Mouse (Mus musculus) neural tube, embryonic 12.5 days (tissue): Measurements from ENCODE around the gene Adcy10. TPM values are rescaled to one million over a fixed set of nuclear protein-coding genes. Genes with fewer than 3 reads are reported as not detected.

Experiments used
- ATAC-seq: fragments of 200-750 bp; cut with Nextera tagmentation; 2 replicates; pipeline ENCODE4 v1.8.0; 2017; ENCODE audit warnings: low read depth, mild to moderate bottlenecking, moderate TSS enrichment, moderate library complexity; ENCODE audit not compliant: low FRiP score
- H3K27ac ChIP-seq: fragments of 300-500 bp; sonication (generic); 2 replicates; pipeline ENCODE4 v1.5.1; 2016
- H3K27me3 ChIP-seq: fragments of 300-500 bp; sonication (generic); replicated peaks from 2 replicates; pipeline ENCODE4 v1.6.1; 2016; ENCODE audit warnings: mild to moderate bottlenecking
- H3K36me3 ChIP-seq: fragments of 300-500 bp; sonication (generic); 2 replicates; pipeline ENCODE4 v1.6.1; 2016; ENCODE audit warnings: mild to moderate bottlenecking
- H3K4me1 ChIP-seq: fragments of 300-500 bp; sonication (generic); 2 replicates; pipeline ENCODE4 v1.6.1; 2016
- H3K4me2 ChIP-seq: fragments of 300-500 bp; sonication (generic); replicated peaks from 2 replicates; pipeline ENCODE4 v1.6.1; 2016; ENCODE audit warnings: mild to moderate bottlenecking
- H3K4me3 ChIP-seq: fragments of 300-500 bp; sonication (generic); 2 replicates; pipeline ENCODE4 v1.5.1; 2016
- H3K9ac ChIP-seq: fragments of 300-500 bp; sonication (generic); 2 replicates; pipeline ENCODE4 v1.6.1; 2016; ENCODE audit warnings: mild to moderate bottlenecking
- H3K9me3 ChIP-seq: fragments of 300-500 bp; sonication (generic); 2 replicates; pipeline ENCODE4 v1.6.1; 2016; ENCODE audit warnings: mild to moderate bottlenecking
- WGBS: fragments of 180-500 bp; shearing (Covaris S2); methylation state at CpG from one replicate; pipeline ENCODE4 v1.1.7; 2016; 5-methylcytosine and 5-hydroxymethylcytosine counted together
- polyA plus RNA-seq: library from polyadenylated mRNA; unstranded; fragments of >200 nt; fragmentation: Nextera tagmentation; extraction: Ambion mirVana; gene quantifications from 2 replicates; pipeline ENCODE4 v1.2.1, GENCODE M21; 2016

Gene Adcy10
- 0.09 and 0.25 TPM in 2 replicates for polyA plus RNA-seq

DNA sequence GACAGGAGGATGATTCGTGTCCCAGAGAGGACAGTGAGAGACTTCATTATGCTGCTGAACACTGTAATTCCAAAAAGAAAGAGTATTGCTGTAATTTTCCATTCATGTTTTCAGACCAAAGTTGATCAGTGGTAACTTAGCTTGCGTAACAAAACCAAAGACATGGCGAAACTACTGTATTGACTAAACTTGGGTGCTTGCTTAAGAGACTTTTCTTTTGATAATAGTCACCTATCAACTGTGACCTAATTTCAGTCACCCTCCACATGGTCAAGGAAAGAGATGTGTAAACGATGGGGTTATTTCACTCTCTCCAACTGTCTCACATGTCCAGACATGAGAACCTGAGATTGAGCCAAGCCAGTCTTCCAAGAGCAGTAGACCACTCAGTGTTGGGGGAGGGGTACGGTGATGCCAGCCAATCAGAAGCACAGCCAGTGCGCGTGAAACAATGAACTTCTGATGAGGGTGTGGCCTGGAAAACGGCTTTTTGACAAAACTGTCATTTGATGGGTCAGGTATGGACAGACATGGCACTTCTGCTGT lies at the start of gene Adcy10:
TSS of gene Adcy10 (plus strand) at position 496 of the 546 bp plus-strand sequence.
- no peak within 1 kb of the TSS for H3K9ac ChIP-seq
- no peaks in the 10 kb centered on the region for H3K4me1 ChIP-seq
- H3K9me3 ChIP-seq = no peaks in the 10 kb centered on the region
- WGBS = 94% methylated on average over 8 of the region's 8 CpGs
- peaks cover 6% of the 10 kb centered on the region; the same call in 1 of the 2 replicates for H3K36me3 ChIP-seq
- no peaks in the 10 kb centered on the region for H3K27me3 ChIP-seq
- no peak for ATAC-seq
- no peak within 1 kb of the TSS for H3K4me2 ChIP-seq
- H3K27ac ChIP-seq = no peak within 1 kb of the TSS
- no peak within 1 kb of the TSS for H3K4me3 ChIP-seq

DNA sequence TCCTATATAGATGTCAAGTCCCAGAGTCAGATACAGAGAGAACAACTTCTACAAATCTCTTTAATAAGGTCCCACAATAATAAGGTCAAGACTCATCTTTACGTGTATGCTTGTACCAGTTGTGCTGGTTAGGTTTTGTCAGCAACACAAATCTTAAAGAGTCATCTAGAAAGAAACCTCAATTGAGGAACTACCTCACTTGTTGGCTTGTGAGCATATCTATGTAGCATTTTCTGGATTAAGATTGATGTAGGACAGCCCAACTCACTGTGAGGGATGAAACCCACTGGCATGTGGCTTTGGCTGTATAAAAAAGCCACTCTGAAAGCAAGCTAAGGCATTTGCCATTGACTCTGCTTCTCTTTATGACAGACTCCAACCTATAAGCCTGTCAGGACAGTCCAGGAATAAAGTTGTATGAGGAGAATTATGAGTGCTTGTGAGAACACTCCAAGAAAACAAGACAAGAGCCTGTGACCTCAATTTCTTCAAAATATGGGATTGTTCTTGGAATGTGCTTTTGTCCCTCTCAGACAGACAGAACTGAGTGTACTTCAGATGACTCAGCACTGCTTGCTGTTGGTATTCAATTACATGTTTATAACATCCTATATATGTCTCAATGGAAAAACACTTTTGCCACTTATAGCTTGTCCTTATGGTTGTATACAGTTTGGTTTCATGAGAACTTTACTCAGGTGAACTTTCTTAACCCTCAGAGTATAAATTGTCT lies 46.5 kb upstream of the Adcy10 start:
- H3K9ac ChIP-seq = no peak overlapping the region
- H3K9me3 ChIP-seq = no peaks in the 10 kb centered on the region
- no peak overlapping the region for H3K27ac ChIP-seq
- 93% methylated on average over 1 of the region's 1 CpGs for WGBS
- no peak for ATAC-seq
- no peak overlapping the region for H3K4me3 ChIP-seq
- H3K36me3 ChIP-seq = no peaks in the 10 kb centered on the region; the same call in 1 of the 2 replicates
- no peaks in the 10 kb centered on the region for H3K27me3 ChIP-seq
- no peak overlapping the region for H3K4me2 ChIP-seq
- H3K4me1 ChIP-seq = no peaks in the 10 kb centered on the region

DNA sequence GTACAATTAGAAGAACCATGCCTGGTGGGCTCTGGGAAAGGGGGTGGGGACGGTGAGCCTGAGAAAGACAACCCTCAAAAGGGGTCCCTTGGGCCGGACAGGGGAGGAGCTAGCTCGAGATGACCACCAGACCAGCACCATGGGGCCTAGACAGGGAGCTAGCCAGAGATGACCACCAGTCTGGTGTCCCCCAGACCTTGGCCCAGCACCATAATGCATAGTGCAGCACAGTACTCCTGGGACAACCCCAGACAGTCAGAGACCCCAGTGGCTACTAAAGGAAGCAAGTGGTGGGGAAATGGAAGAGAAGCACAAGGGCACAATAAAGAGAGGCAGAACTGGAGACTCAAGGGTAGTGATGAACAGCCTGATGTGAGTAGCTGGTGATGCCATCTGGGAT lies 44.2 kb upstream of the Adcy10 start:
- no peak overlapping the region for H3K27ac ChIP-seq
- H3K4me1 ChIP-seq = no peaks in the 10 kb centered on the region
- no peak overlapping the region for H3K4me2 ChIP-seq
- H3K9ac ChIP-seq = no peak overlapping the region
- no peaks in the 10 kb centered on the region for H3K27me3 ChIP-seq
- ATAC-seq = no peak
- no peaks in the 10 kb centered on the region for H3K9me3 ChIP-seq
- H3K4me3 ChIP-seq = no peak overlapping the region
- H3K36me3 ChIP-seq = no peaks in the 10 kb centered on the region
- 73% methylated on average over 3 of the region's 3 CpGs for WGBS

DNA sequence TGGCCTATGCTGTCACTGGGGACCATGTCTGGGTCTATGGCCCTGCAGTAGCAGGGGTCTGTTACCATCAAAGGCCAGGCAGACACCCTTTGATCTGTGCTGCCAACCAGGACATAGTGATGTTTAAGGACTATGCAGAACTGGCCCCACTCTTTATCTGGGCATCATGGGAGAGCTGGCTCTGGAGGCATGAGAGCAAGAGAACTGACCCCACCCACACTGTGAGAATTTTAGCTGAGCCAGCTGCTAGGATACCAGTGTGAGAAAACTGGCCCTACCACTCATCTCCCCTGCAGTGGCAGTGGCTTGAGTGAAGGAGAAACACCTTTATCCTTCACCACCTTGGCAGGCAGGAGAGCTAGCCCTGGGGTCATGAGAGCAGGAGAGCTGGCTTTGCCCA lies 43.8 kb upstream of the Adcy10 start:
- H3K27me3 ChIP-seq = no peaks in the 10 kb centered on the region
- H3K4me2 ChIP-seq = no peak overlapping the region
- no peak overlapping the region for H3K4me3 ChIP-seq
- H3K27ac ChIP-seq = no peak overlapping the region
- no peaks in the 10 kb centered on the region for H3K9me3 ChIP-seq
- H3K4me1 ChIP-seq = no peaks in the 10 kb centered on the region
- no peak overlapping the region for H3K9ac ChIP-seq
- no peak for ATAC-seq
- no peaks in the 10 kb centered on the region for H3K36me3 ChIP-seq

DNA sequence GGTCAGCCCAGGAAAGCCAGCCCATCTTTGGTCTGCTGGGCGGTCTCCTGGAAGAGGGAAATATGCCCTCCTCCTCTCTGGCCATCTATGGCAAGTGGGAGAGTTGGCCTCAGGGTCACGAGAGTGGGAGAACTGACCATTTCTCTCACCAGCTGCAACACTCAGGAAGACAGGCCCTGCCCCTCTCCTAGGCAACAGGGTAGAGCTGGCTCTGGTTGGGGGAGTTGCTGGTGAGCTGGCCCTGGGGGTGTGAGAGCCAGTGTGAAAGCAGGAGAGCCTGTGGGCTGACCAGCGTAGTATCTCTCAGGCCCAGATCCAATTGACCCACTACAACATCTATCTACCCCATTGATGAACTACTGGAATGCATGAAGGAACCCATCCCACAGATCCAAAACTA lies 43.3 kb upstream of the Adcy10 start:
- no peaks in the 10 kb centered on the region for H3K36me3 ChIP-seq
- 88% methylated on average over 3 of the region's 3 CpGs for WGBS
- H3K9ac ChIP-seq = no peak overlapping the region
- H3K9me3 ChIP-seq = no peaks in the 10 kb centered on the region
- H3K27me3 ChIP-seq = no peaks in the 10 kb centered on the region
- no peak overlapping the region for H3K4me3 ChIP-seq
- no peak for ATAC-seq
- H3K4me1 ChIP-seq = no peaks in the 10 kb centered on the region
- no peak overlapping the region for H3K4me2 ChIP-seq
- H3K27ac ChIP-seq = no peak overlapping the region

DNA sequence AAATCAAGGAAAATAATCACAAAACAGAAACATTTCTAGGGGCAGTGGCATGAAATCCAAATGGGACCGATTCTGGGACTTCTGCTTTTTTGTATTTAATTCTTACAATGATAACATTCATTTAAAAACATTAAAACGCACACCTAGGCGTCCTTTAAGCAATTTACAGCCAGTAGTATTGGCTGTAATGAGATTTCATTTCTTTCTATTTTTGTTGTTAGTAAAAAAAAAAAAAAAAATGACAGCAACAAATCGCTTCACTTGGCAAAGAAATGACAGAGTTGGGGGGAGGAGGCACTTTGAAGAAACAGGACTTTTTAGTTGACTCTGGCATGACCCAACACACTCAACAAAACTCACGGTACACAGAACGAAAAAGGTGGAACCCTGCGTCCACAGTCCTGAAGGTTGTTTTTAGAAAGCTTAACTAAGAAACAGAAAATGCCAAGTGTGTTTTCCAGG lies 25.9 kb upstream of the Adcy10 start:
- 21% methylated on average over 7 of the region's 7 CpGs for WGBS
- no peaks in the 10 kb centered on the region for H3K27me3 ChIP-seq
- peaks cover 8% of the 10 kb centered on the region for H3K4me1 ChIP-seq
- no peak overlapping the region for H3K27ac ChIP-seq
- peak overlapping the region; percentile 87 for H3K4me2 ChIP-seq
- H3K9ac ChIP-seq = peak overlapping the region; percentile 79
- H3K36me3 ChIP-seq = no peaks in the 10 kb centered on the region
- H3K9me3 ChIP-seq = 0 out of 2 replicates have a peak, but pooled peaks cover 3% of the 10 kb centered on the region
- H3K4me3 ChIP-seq = peak overlapping the region; percentile 92
- ATAC-seq = no peak

DNA sequence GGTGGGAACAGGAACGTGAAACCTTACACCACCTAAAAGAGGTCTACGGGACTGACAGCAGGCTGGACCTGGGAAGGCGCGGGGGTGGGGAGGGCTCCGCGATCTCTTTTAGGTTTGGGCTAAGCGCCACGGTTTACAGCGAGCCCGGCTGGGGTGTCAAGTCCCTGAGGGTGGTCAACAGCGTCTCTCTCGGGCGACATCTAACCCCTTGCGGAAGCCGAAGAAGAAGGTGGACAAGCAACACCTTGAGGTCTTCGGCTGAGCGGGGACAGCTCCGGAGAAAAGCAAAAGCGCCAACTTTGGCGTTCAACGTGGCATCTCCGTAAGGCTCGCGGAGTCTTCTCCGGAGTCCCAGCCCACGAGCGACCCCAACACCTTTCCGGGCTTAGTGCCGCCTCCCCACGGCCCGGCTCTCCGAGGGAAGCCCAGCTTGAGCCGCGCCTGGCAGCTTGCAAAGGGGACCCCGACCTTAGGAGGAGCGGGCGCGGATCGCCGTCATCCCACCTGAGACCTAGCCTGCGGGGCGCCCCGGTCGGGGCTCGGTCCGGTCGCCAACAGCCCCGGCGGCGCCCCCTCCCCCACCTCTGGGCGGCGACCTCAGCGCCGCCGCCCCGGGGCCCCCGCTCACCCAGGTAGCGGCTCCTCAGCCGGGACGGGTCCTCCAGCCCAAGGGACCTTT lies 25.3 kb upstream of the Adcy10 start:
- Histone ChIP-seq H3K9ac (peak overlapping the region; percentile 79), H3K36me3 (no peaks in the 10 kb centered on the region), H3K27ac (peak overlapping the region; percentile 82), H3K4me2 (peak overlapping the region; percentile 87), H3K9me3 (no peaks in the 10 kb centered on the region), H3K4me1 (peaks cover 8% of the 10 kb centered on the region), H3K4me3 (peak overlapping the region; percentile 92), H3K27me3 (no peaks in the 10 kb centered on the region)
- WGBS = under 1% methylated on average over 60 of the region's 60 CpGs
- ATAC-seq = no peak; the same call in 1 of the 2 replicates

DNA sequence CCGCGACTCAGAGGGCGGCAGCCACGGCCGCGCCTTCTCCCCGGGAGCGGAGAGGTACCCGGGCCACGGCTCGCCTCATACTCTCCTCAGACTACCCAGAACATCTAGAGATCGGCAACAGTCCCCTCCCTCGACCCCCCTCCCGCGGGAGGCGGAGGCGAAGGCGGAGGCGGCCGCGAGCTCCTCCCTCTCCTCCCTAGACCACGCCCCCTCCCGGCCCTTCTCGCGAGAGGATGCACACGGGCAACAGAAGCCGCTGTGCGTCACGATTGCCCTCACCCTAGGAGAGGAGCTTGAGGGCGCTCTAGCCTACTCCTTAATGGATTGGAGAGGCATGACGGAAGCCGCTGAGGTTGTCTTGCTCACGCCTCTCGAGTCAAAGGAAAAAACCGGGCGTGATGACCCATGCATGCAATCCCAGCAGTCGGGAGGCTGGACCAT lies 24.6 kb upstream of the Adcy10 start, which contains the start of the genes Dcaf6 and Mpc2:
TSS of gene Dcaf6 (minus strand) at position 116 of the 441 bp plus-strand sequence.
TSS of gene Mpc2 (plus strand) at position 278 of the 441 bp plus-strand sequence.
- ATAC-seq = peak; percentile 96
- Histone ChIP-seq H3K4me3 (peak within 1 kb of the TSS; percentile 92), H3K36me3 (no peaks in the 10 kb centered on the region)

DNA sequence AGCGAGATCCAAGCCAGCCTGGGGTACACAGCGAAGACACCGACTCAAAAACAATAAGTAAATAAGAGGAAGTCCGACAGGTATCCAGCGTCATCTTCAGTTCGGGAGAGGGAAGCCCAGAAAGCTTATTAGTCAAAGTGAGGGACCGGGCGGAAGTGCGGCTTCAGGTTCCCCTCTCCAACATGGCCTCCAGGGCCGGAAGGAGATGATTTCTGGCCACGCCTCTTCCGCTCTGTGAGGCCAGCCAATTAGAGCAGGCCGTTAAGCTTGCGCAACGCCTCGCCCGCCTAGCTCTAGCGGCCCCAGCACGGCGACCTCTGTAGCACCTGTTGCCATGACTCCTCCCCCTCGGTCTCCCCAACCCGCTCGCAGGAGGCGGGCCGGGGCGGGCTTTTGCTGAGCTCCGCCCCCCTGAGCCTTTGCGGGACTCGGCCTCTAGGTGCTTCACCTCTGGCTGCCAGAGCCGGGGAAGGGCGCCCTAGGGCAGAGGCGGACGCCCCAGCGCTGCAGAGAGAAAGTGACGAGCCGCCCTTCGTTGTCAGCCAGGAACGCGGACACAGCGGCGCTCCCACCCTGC lies 24.1 kb upstream of the Adcy10 start:
- Histone ChIP-seq H3K9me3 (no peaks in the 10 kb centered on the region), H3K4me3 (peak overlapping the region; percentile 92), H3K4me2 (peak overlapping the region; percentile 87), H3K27ac (peak overlapping the region; percentile 82), H3K4me1 (peaks cover 8% of the 10 kb centered on the region), H3K27me3 (no peaks in the 10 kb centered on the region), H3K9ac (peak overlapping the region; percentile 79), H3K36me3 (no peaks in the 10 kb centered on the region)
- ATAC-seq = peak; percentile 98
- WGBS = under 1% methylated on average over 41 of the region's 41 CpGs

More for the DNA sequence above, 24.6 kb upstream of the Adcy10 start, which contains the start of the genes Dcaf6 and Mpc2:
- WGBS = under 1% methylated on average over 37 of the region's 37 CpGs
- Histone ChIP-seq H3K9ac (peak within 1 kb of the TSS; percentile 79), H3K9me3 (no peaks in the 10 kb centered on the region), H3K27ac (peak within 1 kb of the TSS; percentile 82), H3K27me3 (no peaks in the 10 kb centered on the region), H3K4me2 (peak within 1 kb of the TSS; percentile 87), H3K4me1 (peaks cover 8% of the 10 kb centered on the region)

DNA sequence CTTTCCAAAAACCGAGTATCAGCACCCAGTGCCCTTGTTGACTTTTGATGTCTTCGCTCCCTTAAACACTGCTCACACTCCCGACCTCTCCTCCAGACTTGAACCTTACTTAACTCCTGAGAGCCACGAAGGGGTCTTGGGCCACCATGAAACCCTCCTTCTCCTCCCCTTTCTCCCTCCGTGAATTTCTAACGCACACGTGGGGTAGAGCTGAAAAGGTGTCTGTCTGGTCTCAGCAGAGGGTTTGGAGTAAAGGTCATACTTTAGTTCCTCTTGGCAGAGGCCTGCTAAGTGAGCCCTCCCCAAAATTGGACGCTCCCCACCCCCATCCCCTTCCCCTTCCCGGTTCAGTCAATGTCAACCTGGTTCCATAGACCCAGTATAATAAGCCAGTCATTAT lies 23.3 kb upstream of the Adcy10 start:
- 3% methylated on average over 9 of the region's 9 CpGs for WGBS
- peak overlapping the region; percentile 92 for H3K4me3 ChIP-seq
- H3K4me1 ChIP-seq = peaks cover 8% of the 10 kb centered on the region
- peak overlapping the region; percentile 87 for H3K4me2 ChIP-seq
- no peak overlapping the region for H3K27ac ChIP-seq
- H3K9ac ChIP-seq = peak overlapping the region; percentile 73
- H3K27me3 ChIP-seq = no peaks in the 10 kb centered on the region
- H3K9me3 ChIP-seq = no peaks in the 10 kb centered on the region
- no peak for ATAC-seq
- H3K36me3 ChIP-seq = no peaks in the 10 kb centered on the region

DNA sequence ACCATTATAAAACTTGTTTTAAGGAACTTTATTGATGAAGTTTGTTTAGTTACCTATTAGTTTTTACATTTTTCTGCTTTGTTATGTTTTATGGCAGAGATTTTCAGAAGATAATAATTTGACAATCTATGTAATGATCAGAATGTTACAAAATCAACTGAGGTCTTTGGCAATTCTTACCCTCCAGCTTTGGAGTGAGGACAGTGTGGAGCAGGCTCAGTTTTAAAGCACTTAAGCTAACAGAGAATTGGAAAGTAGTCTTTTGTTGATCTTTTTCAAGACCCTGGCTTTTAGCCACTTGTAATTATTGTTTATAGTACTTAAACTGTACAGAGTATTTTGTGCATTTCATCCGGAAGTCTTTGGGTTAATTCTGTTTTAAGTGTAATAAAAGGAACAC lies 22.1 kb upstream of the Adcy10 start:
- H3K36me3 ChIP-seq = no peaks in the 10 kb centered on the region
- H3K4me1 ChIP-seq = peaks cover 8% of the 10 kb centered on the region
- no peak overlapping the region for H3K4me2 ChIP-seq
- no peaks in the 10 kb centered on the region for H3K9me3 ChIP-seq
- no peak overlapping the region for H3K27ac ChIP-seq
- no peak overlapping the region for H3K9ac ChIP-seq
- no peaks in the 10 kb centered on the region for H3K27me3 ChIP-seq
- H3K4me3 ChIP-seq = no peak overlapping the region
- 87% methylated on average over 1 of the region's 1 CpGs for WGBS
- ATAC-seq = no peak

DNA sequence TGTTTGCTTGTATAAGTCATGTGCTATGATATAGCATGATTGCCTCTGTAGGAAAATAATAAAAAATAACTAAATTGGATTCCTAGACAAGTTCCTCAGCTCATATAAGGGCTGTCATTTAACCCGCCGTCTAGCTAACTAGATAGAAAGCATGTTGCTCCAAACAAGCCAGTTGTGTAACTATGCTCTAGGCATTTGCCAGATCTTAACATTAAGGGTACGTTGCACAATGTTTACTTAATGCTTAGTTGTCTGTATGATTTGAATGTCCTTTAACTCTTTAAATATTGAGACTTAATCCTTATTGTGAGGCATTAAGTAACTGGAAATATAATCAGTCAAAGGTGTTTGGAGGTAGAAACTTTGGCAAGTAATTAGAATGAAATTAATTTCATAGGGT lies 20.4 kb upstream of the Adcy10 start:
- Histone ChIP-seq H3K4me1 (peaks cover 4% of the 10 kb centered on the region), H3K27ac (no peak overlapping the region), H3K27me3 (no peaks in the 10 kb centered on the region), H3K4me2 (no peak overlapping the region), H3K9ac (no peak overlapping the region), H3K9me3 (no peaks in the 10 kb centered on the region), H3K36me3 (no peaks in the 10 kb centered on the region), H3K4me3 (no peak overlapping the region)
- no peak for ATAC-seq
- 94% methylated on average over 3 of the region's 3 CpGs for WGBS
